Mouse (Mus musculus): Measurements from ENCODE around the gene Obp1a.

The Obp1a gene

DNA sequence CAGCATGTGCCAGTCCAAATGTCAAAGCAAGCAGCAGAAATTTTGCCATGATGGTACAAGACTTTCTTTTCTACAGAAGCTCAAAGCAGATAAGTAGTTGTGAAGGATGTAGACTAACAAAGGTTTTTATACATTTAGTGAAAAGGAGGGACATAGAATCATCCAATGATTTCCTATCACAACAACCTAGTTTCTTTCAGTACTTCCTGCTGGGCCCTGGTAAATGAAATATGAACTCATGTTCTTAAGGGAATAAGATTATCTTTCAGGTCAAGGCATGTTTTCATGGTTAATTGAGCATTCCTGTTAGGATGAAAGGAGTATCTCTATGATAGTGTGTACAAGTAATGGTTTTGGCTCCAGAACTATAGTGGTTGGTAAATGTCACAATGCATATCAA is at the start of gene Obp1a:
Gene Obp1a (minus strand): TSS at position 101 of the 400 bp plus-strand sequence.
- DNase-seq (ENCODE audit: low read depth, low spot score): no peak

- no peak for DNase-seq (ENCODE audit: low read depth, low spot score)
These were observed 34.0 kb upstream of the Obp1a start, which contains the start of gene Gm5938 for GRCm38 (mm10) chrX:78125167-78125566. TSS of gene Gm5938 (plus strand) at chrX:78125467.

Data from brain, embryonic 18.5 days (tissue).